Mouse (Mus musculus) heart, postnatal 0 days (tissue): ENCODE data around the gene Spag7. TPM values are rescaled to one million over a fixed set of nuclear protein-coding genes. Genes with fewer than 3 reads are reported as not detected.

Source experiments
- ATAC-seq: fragments of 200-750 bp; cut with Nextera tagmentation; 2 replicates; pipeline ENCODE4 v1.8.0; 2017; ENCODE audit warnings: low read depth, moderate number of reproducible peaks, moderate library complexity; ENCODE audit not compliant: insufficient read depth
- DNase-seq: peaks from one replicate; pipeline ENCODE4 v3.0.0-alpha.2; 2016; ENCODE audit warnings: low spot score
- H3K27ac ChIP-seq: fragments of 300-500 bp; sonication (generic); 2 replicates; pipeline ENCODE4 v1.5.1; 2014; ENCODE audit warnings: low read depth, mild to moderate bottlenecking
- H3K27me3 ChIP-seq: fragments of 300-500 bp; sonication (generic); 2 replicates; pipeline ENCODE4 v1.6.1; 2014; ENCODE audit warnings: low read length, mixed read lengths; ENCODE audit not compliant: control insufficient read depth, insufficient read depth
- H3K36me3 ChIP-seq: fragments of 300-500 bp; sonication (generic); replicated peaks from 2 replicates; pipeline ENCODE4 v1.6.1; 2014; ENCODE audit warnings: low read length, mixed read lengths; ENCODE audit not compliant: control insufficient read depth, insufficient read depth
- H3K4me1 ChIP-seq: fragments of 300-500 bp; sonication (generic); 2 replicates; pipeline ENCODE4 v1.6.1; 2014; ENCODE audit warnings: antibody characterized with exemption; ENCODE audit not compliant: control insufficient read depth, insufficient read depth
- H3K4me2 ChIP-seq: fragments of 300-500 bp; sonication (generic); 2 replicates; pipeline ENCODE4 v1.6.1; 2014; ENCODE audit warnings: low read depth, mild to moderate bottlenecking, low read length, moderate library complexity
- H3K4me3 ChIP-seq: fragments of 300-500 bp; sonication (generic); 2 replicates; pipeline ENCODE4 v1.5.1; 2014; ENCODE audit warnings: low read depth, low read length
- H3K9ac ChIP-seq: fragments of 300-500 bp; sonication (generic); replicated peaks from 2 replicates; pipeline ENCODE4 v1.6.1; 2014; ENCODE audit warnings: low read depth, low read length, mixed read lengths
- H3K9me3 ChIP-seq: fragments of 300-500 bp; sonication (generic); replicated peaks from 2 replicates; pipeline ENCODE4 v1.6.1; 2016; ENCODE audit warnings: low read length; ENCODE audit not compliant: control insufficient read depth
- CTCF ChIP-seq: IDR thresholded peaks from 2 replicates; pipeline ENCODE4 v1.5.1; 2016; ENCODE audit warnings: antibody characterized with exemption, control low read depth, low read depth
- EP300 ChIP-seq: IDR thresholded peaks from 2 replicates; pipeline ENCODE4 v1.6.1; 2016; ENCODE audit warnings: antibody characterized with exemption, low read depth
- WGBS: fragments of 180-500 bp; shearing (Covaris S2); extraction: QIAGEN DNeasy Blood & Tissue Kit; methylation state at CpG from one replicate; pipeline ENCODE4 v1.1.7; 2014; 5-methylcytosine and 5-hydroxymethylcytosine counted together
- polyA plus RNA-seq: library from polyadenylated mRNA; unstranded; fragments of >200 nt; fragmentation: Nextera tagmentation; extraction: Ambion mirVana; gene quantifications from 2 replicates; pipeline ENCODE4 v1.2.1, GENCODE M21; 2015
- total RNA-seq: library from RNA; depleted of rRNA; stranded (reverse); fragments of >200 nt; gene quantifications from 2 replicates; pipeline ENCODE4 v1.2.3, GENCODE M21; 2014; ENCODE audit warnings: low replicate concordance

The Spag7 gene
- total and polyA plus RNA-seq, 2 experiments from 2014 or later: 42.0 to 175 TPM

GRCm38 (mm10) chr11:70657991-70658390, 11.2 kb downstream of the Spag7 start:
- ATAC-seq (no peak), DNase-seq (no peak)
- peak overlapping the region; percentile 99 for H3K9ac ChIP-seq
- peak overlapping the region; percentile 96 for H3K4me3 ChIP-seq
- H3K27ac ChIP-seq: peak overlapping the region; percentile 100
- no peaks in the 10 kb centered on the region for H3K27me3 ChIP-seq
- no peaks in the 10 kb centered on the region for H3K9me3 ChIP-seq
- H3K36me3 ChIP-seq: peaks cover 35% of the 10 kb centered on the region
- peaks cover 43% of the 10 kb centered on the region for H3K4me1 ChIP-seq
- WGBS: 41% methylated on average over 9 of the region's 9 CpGs
- no peak for TF ChIP-seq CTCF
- TF ChIP-seq EP300: no peak
- H3K4me2 ChIP-seq: peak overlapping the region; percentile 75

- Histone ChIP-seq H3K4me3 (peak overlapping the region; percentile 96), H3K27me3 (no peaks in the 10 kb centered on the region), H3K4me2 (peak overlapping the region; percentile 75), H3K27ac (peak overlapping the region; percentile 100), H3K9ac (peak overlapping the region; percentile 99), H3K4me1 (peaks cover 47% of the 10 kb centered on the region), H3K9me3 (no peaks in the 10 kb centered on the region), H3K36me3 (peaks cover 35% of the 10 kb centered on the region)
- DNase-seq (no peak), ATAC-seq (no peak)
- WGBS: 32% methylated on average over 6 of the region's 6 CpGs
- no peak for TF ChIP-seq CTCF
- no peak for TF ChIP-seq EP300
Measured at GRCm38 (mm10) chr11:70657573-70657972, 11.6 kb downstream of the Spag7 start.

- Histone ChIP-seq H3K4me3 (peak within 1 kb of the TSS; percentile 96), H3K4me1 (peaks cover 47% of the 10 kb centered on the region), H3K27me3 (no peaks in the 10 kb centered on the region), H3K27ac (peak within 1 kb of the TSS; percentile 100), H3K36me3 (peaks cover 35% of the 10 kb centered on the region), H3K9me3 (no peaks in the 10 kb centered on the region), H3K9ac (peak within 1 kb of the TSS; percentile 99), H3K4me2 (peak within 1 kb of the TSS; percentile 75)
- WGBS: 19% methylated on average over 3 of the region's 3 CpGs
- TF ChIP-seq CTCF (no peak), EP300 (no peak; the same call in 1 of the 2 replicates)
- ATAC-seq: peak; percentile 25
- no peak for DNase-seq
Measured at GRCm38 (mm10) chr11:70656964-70657363, 12.3 kb downstream of the Spag7 start, which contains the start of gene Eno3. TSS of gene Eno3 (plus strand) at chr11:70657202.

- H3K9me3 ChIP-seq: no peaks in the 10 kb centered on the region
- peak overlapping the region; percentile 99; the same call in 1 of the 2 replicates for H3K9ac ChIP-seq
- ATAC-seq: peak; percentile 70
- peaks cover 47% of the 10 kb centered on the region for H3K4me1 ChIP-seq
- DNase-seq: peak; percentile 83
- peaks cover 35% of the 10 kb centered on the region for H3K36me3 ChIP-seq
- peak overlapping the region; percentile 96 for H3K4me3 ChIP-seq
- H3K27ac ChIP-seq: peak overlapping the region; percentile 100
- H3K27me3 ChIP-seq: no peaks in the 10 kb centered on the region
- 8% methylated on average over 16 of the region's 16 CpGs for WGBS
- H3K4me2 ChIP-seq: peak overlapping the region; percentile 75
- TF ChIP-seq EP300 (0 out of 2 replicates have a peak, but pooled peaks have one; percentile 57), CTCF (peak; percentile 1; the same call in 1 of the 2 replicates)
Measured at GRCm38 (mm10) chr11:70656456-70656927, 12.7 kb downstream of the Spag7 start.

- Histone ChIP-seq H3K4me2 (peak overlapping the region; percentile 75), H3K9ac (peak overlapping the region; percentile 99), H3K27me3 (no peaks in the 10 kb centered on the region), H3K4me3 (peak overlapping the region; percentile 96), H3K9me3 (no peaks in the 10 kb centered on the region), H3K36me3 (peaks cover 36% of the 10 kb centered on the region), H3K27ac (peak overlapping the region; percentile 100), H3K4me1 (peaks cover 41% of the 10 kb centered on the region)
- ATAC-seq: no peak
- TF ChIP-seq EP300 (peak; percentile 39; the same call in 1 of the 2 replicates), CTCF (no peak)
- no peak for DNase-seq
- WGBS: under 1% methylated on average over 61 of the region's 61 CpGs
Measured at GRCm38 (mm10) chr11:70655571-70656455, 13.4 kb downstream of the Spag7 start.
